Mouse (Mus musculus): ENCODE data around the gene Bmp6. TPM values are rescaled to one million over a fixed set of nuclear protein-coding genes. Genes with fewer than 3 reads are reported as not detected.

Gene Bmp6
- polyA plus RNA-seq (2012; rRNA removed) = 2.4 and 3.2 TPM in 2 replicates

DNA sequence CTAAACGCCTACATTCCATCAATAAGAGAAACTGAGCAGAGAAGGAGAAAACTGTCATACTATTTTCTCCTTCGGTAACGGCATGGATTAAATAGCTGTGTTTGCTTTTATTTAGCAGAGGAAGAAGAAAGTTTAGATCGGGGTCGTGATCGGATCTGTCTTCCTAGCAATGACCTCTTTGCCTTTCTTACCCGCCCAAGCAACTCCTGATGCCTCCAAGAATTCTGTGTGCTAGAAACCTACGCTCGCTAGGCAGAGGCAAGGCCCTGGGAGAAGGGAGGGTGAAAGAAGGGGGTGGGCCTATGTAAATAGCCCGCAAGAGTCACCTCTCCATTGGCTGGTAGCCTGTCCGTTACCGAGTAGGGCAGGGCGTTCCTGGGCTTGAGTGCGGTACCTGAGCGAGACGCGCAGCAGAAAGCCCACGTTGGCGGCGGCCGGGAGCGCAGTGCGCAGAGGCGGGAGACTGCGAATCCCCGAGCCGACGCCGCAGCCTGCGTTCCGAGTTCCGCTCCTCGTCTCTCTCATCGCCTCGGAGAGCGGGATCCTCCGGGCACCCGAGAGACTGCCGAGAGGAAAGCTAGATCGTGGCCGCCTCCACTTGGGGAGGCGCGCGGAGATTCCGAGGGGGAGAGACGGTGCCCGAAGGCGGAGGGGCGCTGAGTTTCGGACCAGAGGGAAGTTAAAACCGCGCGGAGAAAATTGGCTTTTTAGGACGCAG lies at the start of gene Bmp6:
Bmp6 (plus strand) TSS at position 395 of the 718 bp plus-strand sequence.
- Histone ChIP-seq H3K4me1 (ENCODE audit: control insufficient read depth, insufficient read depth, low read length) (peaks cover 20% of the 10 kb centered on the region), H3K36me3 (ENCODE audit: control insufficient read depth, insufficient read depth, low read length) (no peaks in the 10 kb centered on the region), H3K27me3 (ENCODE audit: control insufficient read depth, insufficient read depth, low read length) (no peaks in the 10 kb centered on the region; the same call in 1 of the 2 replicates), H3K27ac (ENCODE audit: control insufficient read depth, insufficient read depth, low read depth, low read length) (no peak within 1 kb of the TSS), H3K4me3 (ENCODE audit: control insufficient read depth, low read depth, low read length) (peak within 1 kb of the TSS; percentile 65)
- TF ChIP-seq CTCF (IDR thresholded peaks at IDR 0.05; ENCODE audit: control insufficient read depth, insufficient read depth, insufficient replicate concordance, low read depth, low read length) (no peak), POLR2A (IDR thresholded peaks at IDR 0.05; ENCODE audit: control insufficient read depth, low read depth, low read length) (no peak)

DNA sequence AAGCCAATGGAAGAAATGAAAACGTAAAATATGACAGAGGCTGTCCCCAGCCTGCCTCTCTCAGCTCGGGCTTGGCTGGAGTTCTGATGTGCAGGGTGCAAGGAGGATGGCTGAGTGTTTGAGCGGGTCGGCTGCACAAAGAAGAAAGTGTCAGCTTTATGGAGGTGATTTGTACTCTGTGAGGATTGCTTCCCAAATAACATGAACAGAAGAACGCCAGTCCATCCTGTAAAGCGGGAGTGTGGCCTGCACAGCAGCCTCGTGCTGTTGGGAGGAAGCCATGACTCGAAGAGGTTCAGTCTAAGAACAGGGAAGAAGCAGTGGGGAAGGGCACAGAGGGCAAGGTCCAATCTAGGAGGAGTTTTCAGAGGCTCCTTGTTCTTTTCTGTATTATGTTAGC lies 48.7 kb upstream of the Bmp6 start:
- Histone ChIP-seq H3K36me3 (ENCODE audit: control insufficient read depth, insufficient read depth, low read length) (no peaks in the 10 kb centered on the region), H3K27me3 (ENCODE audit: control insufficient read depth, insufficient read depth, low read length) (no peaks in the 10 kb centered on the region), H3K4me3 (ENCODE audit: control insufficient read depth, low read depth, low read length) (no peak overlapping the region), H3K4me1 (ENCODE audit: control insufficient read depth, insufficient read depth, low read length) (no peaks in the 10 kb centered on the region), H3K27ac (ENCODE audit: control insufficient read depth, insufficient read depth, low read depth, low read length) (no peak overlapping the region)
- TF ChIP-seq CTCF (IDR thresholded peaks at IDR 0.05; ENCODE audit: control insufficient read depth, insufficient read depth, insufficient replicate concordance, low read depth, low read length) = no peak
- no peak for TF ChIP-seq POLR2A (IDR thresholded peaks at IDR 0.05; ENCODE audit: control insufficient read depth, low read depth, low read length)

GRCm38 (mm10) chr13:38296601-38297000 lies 48.3 kb upstream of the Bmp6 start:
- Histone ChIP-seq H3K4me3 (ENCODE audit: control insufficient read depth, low read depth, low read length) (no peak overlapping the region), H3K27me3 (ENCODE audit: control insufficient read depth, insufficient read depth, low read length) (no peaks in the 10 kb centered on the region), H3K27ac (ENCODE audit: control insufficient read depth, insufficient read depth, low read depth, low read length) (no peak overlapping the region), H3K4me1 (ENCODE audit: control insufficient read depth, insufficient read depth, low read length) (no peaks in the 10 kb centered on the region), H3K36me3 (ENCODE audit: control insufficient read depth, insufficient read depth, low read length) (no peaks in the 10 kb centered on the region)
- no peak for TF ChIP-seq CTCF (IDR thresholded peaks at IDR 0.05; ENCODE audit: control insufficient read depth, insufficient read depth, insufficient replicate concordance, low read depth, low read length)
- no peak for TF ChIP-seq POLR2A (IDR thresholded peaks at IDR 0.05; ENCODE audit: control insufficient read depth, low read depth, low read length)

DNA sequence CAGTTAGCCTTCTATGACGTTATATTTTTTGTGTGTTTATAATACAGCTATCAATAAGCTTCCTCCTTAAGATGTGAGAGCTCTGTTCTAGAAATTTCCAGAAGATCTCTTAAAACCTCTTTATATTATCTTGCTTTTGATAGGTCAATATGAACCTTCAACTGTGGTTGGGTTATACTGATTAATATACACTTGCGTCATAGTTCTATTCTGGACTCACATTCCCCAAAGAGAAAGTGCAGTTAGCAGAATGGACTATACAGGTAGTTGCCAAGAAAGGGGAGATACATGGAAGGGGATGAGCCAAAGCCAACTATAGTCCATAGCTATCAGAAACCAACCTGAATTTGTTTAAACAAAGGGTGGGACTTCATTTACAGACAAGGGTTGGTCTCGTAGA lies 33.8 kb upstream of the Bmp6 start:
- no peak for TF ChIP-seq POLR2A (IDR thresholded peaks at IDR 0.05; ENCODE audit: control insufficient read depth, low read depth, low read length)
- TF ChIP-seq CTCF (IDR thresholded peaks at IDR 0.05; ENCODE audit: control insufficient read depth, insufficient read depth, insufficient replicate concordance, low read depth, low read length) = no peak
- Histone ChIP-seq H3K27me3 (ENCODE audit: control insufficient read depth, insufficient read depth, low read length) (no peaks in the 10 kb centered on the region), H3K4me1 (ENCODE audit: control insufficient read depth, insufficient read depth, low read length) (peaks cover 8% of the 10 kb centered on the region), H3K36me3 (ENCODE audit: control insufficient read depth, insufficient read depth, low read length) (no peaks in the 10 kb centered on the region), H3K4me3 (ENCODE audit: control insufficient read depth, low read depth, low read length) (no peak overlapping the region), H3K27ac (ENCODE audit: control insufficient read depth, insufficient read depth, low read depth, low read length) (no peak overlapping the region)

DNA sequence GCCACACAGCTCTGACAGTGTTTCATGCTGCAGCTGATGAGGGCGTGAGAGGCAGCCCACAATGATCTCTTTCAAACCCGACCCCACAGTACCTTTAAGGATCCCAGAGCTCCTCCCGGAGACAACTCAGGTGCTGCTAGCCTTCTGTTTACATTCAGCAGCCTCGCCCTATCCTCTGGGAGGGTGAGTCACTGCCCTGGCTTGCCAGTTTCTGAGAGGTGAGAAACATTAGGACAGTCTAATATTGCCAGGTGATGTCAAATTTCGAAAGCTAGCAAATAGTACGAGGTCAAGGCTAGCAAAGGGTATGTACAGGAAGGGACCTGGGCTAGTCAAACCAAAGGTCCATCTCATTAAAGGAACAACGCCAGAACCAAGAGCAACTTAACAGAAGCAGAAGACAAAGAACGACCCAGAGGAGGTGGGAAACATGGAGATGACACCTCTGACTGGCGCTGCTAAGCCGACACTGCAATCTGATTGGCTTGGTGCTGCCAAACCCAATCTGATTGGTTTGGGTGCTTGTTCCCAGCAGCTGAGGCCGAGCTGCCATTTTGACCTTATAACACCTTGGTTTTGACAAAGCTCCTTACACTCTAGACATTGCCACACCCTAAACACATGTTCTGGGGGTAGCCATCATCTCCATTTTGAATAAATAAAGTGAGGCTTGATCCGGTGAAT lies 32.4 kb upstream of the Bmp6 start:
- Histone ChIP-seq H3K27me3 (ENCODE audit: control insufficient read depth, insufficient read depth, low read length) (no peaks in the 10 kb centered on the region), H3K27ac (ENCODE audit: control insufficient read depth, insufficient read depth, low read depth, low read length) (no peak overlapping the region), H3K4me3 (ENCODE audit: control insufficient read depth, low read depth, low read length) (peak overlapping the region; percentile 44), H3K4me1 (ENCODE audit: control insufficient read depth, insufficient read depth, low read length) (peaks cover 8% of the 10 kb centered on the region), H3K36me3 (ENCODE audit: control insufficient read depth, insufficient read depth, low read length) (no peaks in the 10 kb centered on the region)
- no peak for TF ChIP-seq CTCF (IDR thresholded peaks at IDR 0.05; ENCODE audit: control insufficient read depth, insufficient read depth, insufficient replicate concordance, low read depth, low read length)
- no peak for TF ChIP-seq POLR2A (IDR thresholded peaks at IDR 0.05; ENCODE audit: control insufficient read depth, low read depth, low read length)

GRCm38 (mm10) chr13:38314590-38314989 lies 30.3 kb upstream of the Bmp6 start:
- Histone ChIP-seq H3K27ac (ENCODE audit: control insufficient read depth, insufficient read depth, low read depth, low read length) (no peak overlapping the region), H3K36me3 (ENCODE audit: control insufficient read depth, insufficient read depth, low read length) (no peaks in the 10 kb centered on the region), H3K4me3 (ENCODE audit: control insufficient read depth, low read depth, low read length) (no peak overlapping the region), H3K4me1 (ENCODE audit: control insufficient read depth, insufficient read depth, low read length) (peaks cover 8% of the 10 kb centered on the region), H3K27me3 (ENCODE audit: control insufficient read depth, insufficient read depth, low read length) (no peaks in the 10 kb centered on the region)
- TF ChIP-seq POLR2A (IDR thresholded peaks at IDR 0.05; ENCODE audit: control insufficient read depth, low read depth, low read length) (no peak), CTCF (IDR thresholded peaks at IDR 0.05; ENCODE audit: control insufficient read depth, insufficient read depth, insufficient replicate concordance, low read depth, low read length) (no peak)

- Histone ChIP-seq H3K36me3 (ENCODE audit: control insufficient read depth, insufficient read depth, low read length) (no peaks in the 10 kb centered on the region), H3K27ac (ENCODE audit: control insufficient read depth, insufficient read depth, low read depth, low read length) (no peak overlapping the region), H3K4me3 (ENCODE audit: control insufficient read depth, low read depth, low read length) (no peak overlapping the region), H3K4me1 (ENCODE audit: control insufficient read depth, insufficient read depth, low read length) (no peaks in the 10 kb centered on the region), H3K27me3 (ENCODE audit: control insufficient read depth, insufficient read depth, low read length) (no peaks in the 10 kb centered on the region)
- TF ChIP-seq CTCF (IDR thresholded peaks at IDR 0.05; ENCODE audit: control insufficient read depth, insufficient read depth, insufficient replicate concordance, low read depth, low read length) (no peak), POLR2A (IDR thresholded peaks at IDR 0.05; ENCODE audit: control insufficient read depth, low read depth, low read length) (no peak)
Measured at GRCm38 (mm10) chr13:38318418-38318817, 26.5 kb upstream of the Bmp6 start.

Data from testis, adult 2 months (tissue).